ENCODE assay signal across 14 mouse cellular contexts in genomic region chr10:82898893-82899292, GRCm38 (mm10). TPM values are rescaled to one million over a fixed set of nuclear protein-coding genes. Genes with fewer than 3 reads are reported as not detected.
DNase-seq lines count a peak whose midpoint lies in the region; ATAC-seq lines count a peak whose summit lies in the region.
"Had no signal": no experiment of that assay in that cellular context is flagged by ENCODE, and none has a peak within 500 bp of the region (broad histone marks: within the 10 kb centered on the region; RNA-seq: fewer than 3 reads in every experiment).

No protein-coding gene starts in this region.

- H3K4me3 ChIP-seq in heart, embryonic 12.5 days, result no peak overlapping the region
- H3K4me3 ChIP-seq: forebrain, embryonic 13.5 days; hindbrain, embryonic 12.5 days had no signal

- peaks cover 42% of the 10 kb centered on the region for H3K36me3 ChIP-seq in heart, embryonic 12.5 days

- H3K9ac ChIP-seq in heart, embryonic 12.5 days, result no peak overlapping the region
- H3K9ac ChIP-seq: forebrain, embryonic 13.5 days; hindbrain, embryonic 12.5 days had no signal

- peaks cover 38% of the 10 kb centered on the region for H3K4me1 ChIP-seq in heart, embryonic 12.5 days (replicated peaks)

- peak overlapping the region; percentile 30 for H3K4me2 ChIP-seq in heart, embryonic 12.5 days
- H3K4me2 ChIP-seq: forebrain, embryonic 13.5 days; hindbrain, embryonic 12.5 days; midbrain, embryonic 11.5 days had no signal

- H3K9me3 ChIP-seq in heart, embryonic 12.5 days (replicated peaks), result no peaks in the 10 kb centered on the region
- H3K9me3 ChIP-seq: forebrain, embryonic 13.5 days; hindbrain, embryonic 12.5 days had no signal

- peak overlapping the region; percentile 24; the same call in 1 of the 2 replicates for H3K27ac ChIP-seq in heart, embryonic 12.5 days (ENCODE audit: poor library complexity, severe bottlenecking)
- H3K27ac ChIP-seq: forebrain, embryonic 13.5 days; hindbrain, embryonic 12.5 days had no signal

- no peak for DNase-seq in frontal cortex, postnatal 25 days (ENCODE audit: low spot score in 2 of 2)
- no peak for DNase-seq in heart, postnatal 4 days
- peak; percentile 22 for DNase-seq in lung, postnatal 10 days
- no peak for DNase-seq in lung, postnatal 36 days
- DNase-seq in skeletal muscle tissue, adult 2 months (ENCODE audit: low read depth, low spot score), result peak; percentile 90
- DNase-seq in right cerebral cortex, postnatal 14 days, result no peak
- DNase-seq: adrenal gland, adult 8-10 months; cerebellum, adult 11 months; cerebellum, postnatal 36 days had no signal

- WGBS in heart, embryonic 12.5 days, result 31% methylated on average over 7 of the region's 7 CpGs

- no peaks in the 10 kb centered on the region for H3K27me3 ChIP-seq in heart, embryonic 12.5 days (replicated peaks)
- H3K27me3 ChIP-seq: forebrain, embryonic 13.5 days; hindbrain, embryonic 12.5 days had no signal

- ATAC-seq in frontal cortex, adult (ENCODE audit: low TSS enrichment), result peak; percentile 42; the same call in 1 of the 2 replicates
- ATAC-seq in heart, embryonic 12.5 days (ENCODE audit: insufficient number of reproducible peaks, low FRiP score), result no peak; the same call in 1 of the 2 replicates

RNA-seq across cellular contexts. Expression of gene Eid3, which starts 32.5 kb away (rescaled TPM):
- polyA plus RNA-seq in heart, embryonic 12.5 days (2016; fragmentation: Nextera tagmentation; extraction: Ambion mirVana), result 0.31 and 0.39 TPM in 2 replicates
- total RNA-seq in heart, postnatal 4 days (2021), result 1 to 10 TPM; 2.0 to 2.5 TPM

Comparison
In these comparisons a context has a peak if more than half of its experiments do, and no peak if none do; other contexts are left out.
1. DNase-seq: peak in lung, postnatal 10 days (single experiment) and skeletal muscle tissue, adult 2 months (single experiment); none in frontal cortex, postnatal 25 days (0 of 2), heart, postnatal 4 days (single experiment), lung, postnatal 36 days (single experiment) and right cerebral cortex, postnatal 14 days (single experiment).